Mouse (Mus musculus): ENCODE results near the gene Gm6710.
"Not testable (repeated sequence)": the region's sequence is repeated elsewhere in the genome, so short reads cannot be mapped to it uniquely, and the experiment has no call there.

Gm6710 gene

GRCm38 (mm10) chr2:175869024-175869423, at the start of gene Gm6710:
Gene Gm6710 (plus strand): TSS chr2:175869219.
- not testable (repeated sequence) for DNase-seq

All from thymus, postnatal 4 days (tissue).